Mouse (Mus musculus): ENCODE results near the gene Nup160. TPM values are rescaled to one million over a fixed set of nuclear protein-coding genes. Genes with fewer than 3 reads are reported as not detected.

Gene Nup160
- 54.6 TPM for total RNA-seq (2023)

DNA sequence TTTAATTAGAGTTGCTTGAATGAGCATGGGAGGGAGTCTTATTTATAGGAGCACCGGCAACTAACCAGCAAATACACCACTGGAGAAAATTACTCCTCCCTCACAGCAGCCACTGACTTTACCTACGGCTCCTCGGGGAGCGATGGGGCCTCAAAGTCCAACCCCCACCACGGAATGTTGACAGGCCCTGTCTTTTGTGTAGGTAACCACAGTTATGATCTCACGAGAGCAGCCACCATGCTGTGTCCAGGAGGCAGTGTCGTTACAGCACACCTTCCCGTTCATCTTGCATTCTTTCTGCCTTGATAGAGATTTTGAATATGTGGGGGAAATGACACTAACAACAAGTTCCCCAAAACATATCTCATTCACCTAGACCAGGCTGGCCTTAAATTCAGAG is at the start of gene Nup160:
Gene Nup160 (plus strand): TSS at position 209 of the 400 bp plus-strand sequence.

DNA sequence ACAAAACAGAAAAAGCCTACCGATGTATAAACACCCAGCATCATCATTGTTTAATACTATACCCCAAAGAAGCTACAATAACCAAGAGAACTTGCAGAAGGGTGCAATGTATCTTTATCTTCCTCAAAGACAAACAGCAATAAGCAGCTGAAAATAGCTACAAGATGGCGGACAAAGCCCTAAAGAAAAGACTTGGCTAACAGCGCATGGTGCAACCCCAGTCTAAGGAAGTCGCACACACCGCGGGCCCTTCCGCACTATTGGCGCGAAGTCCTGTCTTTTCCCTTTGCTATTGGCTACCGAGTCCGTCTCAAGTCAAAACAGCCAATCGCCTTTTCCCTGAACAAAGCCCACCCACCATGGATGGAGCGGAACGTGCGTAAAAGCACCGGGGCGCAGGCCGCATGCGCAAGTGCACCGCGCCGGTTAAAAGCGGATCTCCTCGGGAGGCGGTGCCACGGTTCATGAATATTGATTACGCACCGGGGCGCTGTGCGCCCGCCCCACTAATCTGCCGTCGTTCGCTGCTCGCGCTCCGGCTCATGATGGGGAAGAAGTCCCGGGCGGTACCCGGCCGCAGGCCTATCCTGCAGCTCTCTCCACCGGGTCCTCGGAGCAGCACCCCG is 68.2 kb downstream of the Nup160 start, which contains the start of gene Fnbp4:
Gene Fnbp4 (plus strand): TSS at position 318 of the 626 bp plus-strand sequence.

DNA sequence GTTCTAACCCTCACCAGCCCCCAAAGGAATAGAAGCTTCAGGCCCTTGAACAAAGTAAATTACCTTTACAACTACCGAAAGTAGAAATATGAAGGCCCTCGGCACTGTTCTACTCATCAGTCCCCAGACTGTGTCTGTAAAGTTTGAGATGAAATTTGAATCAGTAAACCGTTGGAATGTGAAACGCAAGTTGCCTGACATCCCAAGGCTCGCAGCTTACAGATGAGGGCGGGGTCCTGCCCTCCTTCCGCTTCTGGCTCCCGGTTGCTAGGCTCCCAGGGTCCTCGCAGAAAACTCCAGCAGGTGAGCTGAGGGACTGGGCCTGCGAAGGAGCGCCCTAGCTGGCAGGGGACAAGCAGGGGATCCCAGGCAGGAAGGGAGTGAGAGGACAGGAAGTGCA is 105.4 kb downstream of the Nup160 start, which contains the start of gene Agbl2:
Gene Agbl2 (plus strand): TSS at position 270 of the 400 bp plus-strand sequence.

Other genes starting within 250 kb of the Nup160 start
- 11.6 TPM for gene Ptprj, start 96.6 kb upstream of the Nup160 start, total RNA-seq (2023)
- gene Fnbp4, start 68.2 kb downstream of the Nup160 start, total RNA-seq (2023) = 259 TPM
- gene Agbl2, start 105.5 kb downstream of the Nup160 start, total RNA-seq (2023) = not detected
- gene Mtch2, start 169.9 kb downstream of the Nup160 start, total RNA-seq (2023) = 76.2 TPM
- gene C1qtnf4, start 208.6 kb downstream of the Nup160 start, total RNA-seq (2023) = not detected
- 28.3 TPM for gene Kbtbd4, start 227.5 kb downstream of the Nup160 start, total RNA-seq (2023)
- 132 TPM for gene Ndufs3, start 227.6 kb downstream of the Nup160 start, total RNA-seq (2023)